Mouse (Mus musculus) embryonic fibroblast, embryonic 13.5 days (primary cell): ENCODE results near the gene Rnf144b.

ENCODE experiments used
- CTCF ChIP-seq: IDR thresholded peaks from 2 replicates; pipeline ENCODE4 v1.5.1; 2011; ENCODE audit warnings: mild to moderate bottlenecking, control low read depth, low read length, moderate library complexity, borderline replicate concordance; ENCODE audit not compliant: insufficient read depth
- POLR2A ChIP-seq: IDR thresholded peaks from 2 replicates; pipeline ENCODE4 v1.6.1; 2011; ENCODE audit warnings: low read depth, mild to moderate bottlenecking, control low read depth, low read length, moderate library complexity

DNA sequence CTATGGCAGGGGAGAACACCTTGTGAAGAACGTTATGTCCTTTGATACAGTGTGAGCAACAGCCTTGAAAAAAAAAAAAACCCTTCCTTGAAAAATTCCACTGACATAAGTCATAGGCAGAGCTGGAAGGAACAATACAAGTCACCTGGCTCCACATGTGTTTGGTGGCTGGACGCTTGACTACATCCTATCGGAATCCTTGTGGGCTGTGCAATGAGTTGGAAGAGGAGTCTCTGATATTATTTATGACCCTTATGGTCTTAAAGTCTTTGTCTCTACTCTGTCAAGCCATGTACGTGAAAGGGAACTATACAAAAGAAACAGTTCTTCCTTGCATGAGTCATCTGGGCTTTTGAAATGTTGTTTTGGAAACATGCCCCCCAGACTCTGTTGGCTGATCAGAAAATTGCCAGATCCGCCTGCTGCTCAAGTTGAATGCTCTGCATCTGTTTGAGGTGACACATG, 94.7 kb downstream of the Rnf144b start:
- TF ChIP-seq CTCF (no peak), POLR2A (no peak)
